Comparison of ENCODE assay signal across 9 mouse cellular contexts in genomic region chr10:81393456-81394063, GRCm38 (mm10). TPM values are rescaled to one million over a fixed set of nuclear protein-coding genes. Genes with fewer than 3 reads are reported as not detected.
A peak's percentile ranks its signal among the peaks of the same experiment; 100 is the strongest.
DNase-seq lines count a peak whose midpoint lies in the region; ATAC-seq and TF ChIP-seq lines count a peak whose summit lies in the region.
"Had no signal": no experiment of that assay in that cellular context is flagged by ENCODE, and none has a peak within 500 bp of the region (broad histone marks: within the 10 kb centered on the region; RNA-seq: fewer than 3 reads in every experiment).

No protein-coding gene starts in this region.

- no peak for TF ChIP-seq CTCF in left cerebral cortex, adult 2 months (IDR thresholded peaks at IDR 0.05)

- no peak for ATAC-seq in heart, embryonic 11.5 days (replicated peaks; ENCODE audit: insufficient number of reproducible peaks, low FRiP score, low TSS enrichment)
- ATAC-seq in midbrain, embryonic 11.5 days (ENCODE audit: low FRiP score), result no peak
- ATAC-seq: Patski had no signal

- H3K9ac ChIP-seq in heart, embryonic 11.5 days (ENCODE audit: low read depth, low read length), result peak overlapping the region; percentile 65
- peak overlapping the region; percentile 43 for H3K9ac ChIP-seq in midbrain, embryonic 11.5 days (ENCODE audit: low read length)

- H3K4me1 ChIP-seq in heart, embryonic 11.5 days (ENCODE audit: control insufficient read depth, insufficient read depth, low read length), result peaks cover 23% of the 10 kb centered on the region
- H3K4me1 ChIP-seq in midbrain, embryonic 11.5 days (ENCODE audit: control insufficient read depth, insufficient read depth, low read length), result peaks cover 16% of the 10 kb centered on the region

- no peaks in the 10 kb centered on the region for H3K9me3 ChIP-seq in heart, embryonic 11.5 days (replicated peaks; ENCODE audit: control insufficient read depth, low read length)
- no peaks in the 10 kb centered on the region for H3K9me3 ChIP-seq in midbrain, embryonic 11.5 days (ENCODE audit: control insufficient read depth, low read length)

- H3K27me3 ChIP-seq in heart, embryonic 11.5 days (ENCODE audit: control insufficient read depth, insufficient read depth, low read length), result no peaks in the 10 kb centered on the region
- no peaks in the 10 kb centered on the region for H3K27me3 ChIP-seq in midbrain, embryonic 11.5 days (ENCODE audit: control insufficient read depth, insufficient read depth, low read length)
- H3K27me3 ChIP-seq: Patski had no signal

- peak overlapping the region; percentile 31; the same call in 1 of the 2 replicates for H3K27ac ChIP-seq in heart, embryonic 11.5 days (ENCODE audit: low read depth, low read length)
- no peak overlapping the region for H3K27ac ChIP-seq in midbrain, embryonic 11.5 days (ENCODE audit: low read depth, low read length)
- H3K27ac ChIP-seq in left cerebral cortex, adult 2 months, result no peak overlapping the region; the same call in 1 of the 2 replicates

- DNase-seq in heart, adult 18-20 months, result peak; percentile 58 to 73
- no peak for DNase-seq in heart, postnatal 4 days
- DNase-seq in kidney, postnatal 10 days, result peak; percentile 74
- no peak for DNase-seq in midbrain, embryonic 11.5 days (ENCODE audit: low spot score, missing footprints)
- no peak for DNase-seq in right cerebral cortex, adult 18-20 months
- DNase-seq in left cerebral cortex, adult 2 months (ENCODE audit: extremely low spot score in 1 of 2, low spot score in 2 of 2), result no peak
- DNase-seq in frontal cortex, postnatal 36 days (ENCODE audit: low spot score in 2 of 2), result no peak

- H3K36me3 ChIP-seq in heart, embryonic 11.5 days (ENCODE audit: control insufficient read depth, insufficient read depth, low read length), result no peaks in the 10 kb centered on the region
- H3K36me3 ChIP-seq in midbrain, embryonic 11.5 days (ENCODE audit: control insufficient read depth, insufficient read depth, low read length), result no peaks in the 10 kb centered on the region

- H3K4me3 ChIP-seq in heart, embryonic 11.5 days (ENCODE audit: low read depth, low read length), result peak overlapping the region; percentile 36
- H3K4me3 ChIP-seq in midbrain, embryonic 11.5 days (ENCODE audit: low read depth, low read length), result no peak overlapping the region
- H3K4me3 ChIP-seq in left cerebral cortex, adult 2 months, result no peak overlapping the region

- intact Hi-C loops in left cerebral cortex, adult 2 months (cut with DNase I), result no loop called here

- H3K4me2 ChIP-seq in heart, embryonic 11.5 days, result peak overlapping the region; percentile 66
- H3K4me2 ChIP-seq in midbrain, embryonic 11.5 days, result peak overlapping the region; percentile 32

- 4% methylated on average over 19 of the region's 19 CpGs for WGBS in heart, embryonic 11.5 days (ENCODE audit: insufficient replicate concordance)
- WGBS in midbrain, embryonic 11.5 days, result 6% methylated on average over 19 of the region's 19 CpGs

RNA-seq across cellular contexts. Expression of gene Smim24, which starts 0.7 kb away (rescaled TPM):
- 1 to 10 TPM; 1.9 to 2.2 TPM for total RNA-seq in heart, adult 18-20 months (2021)
- total RNA-seq in heart, postnatal 4 days (2021), result 1 to 10 TPM; 1.9 to 2.4 TPM
- 4.2 and 5.8 TPM in 2 replicates for polyA plus RNA-seq in heart, embryonic 11.5 days (2014; fragmentation: Nextera tagmentation; extraction: Ambion mirVana)
- 2.3 and 2.7 TPM in 2 replicates for polyA plus RNA-seq in midbrain, embryonic 11.5 days (2014; fragmentation: Nextera tagmentation; extraction: Ambion mirVana)
- 1 to 10 TPM; 1.3 to 1.4 TPM for total RNA-seq in left cerebral cortex, adult 2 months (2021)

RNA-seq across cellular contexts. Expression of gene Gm48552, which starts 4.8 kb away (rescaled TPM):
- total RNA-seq in heart, adult 18-20 months (2021), result under 1 TPM in 1 of 2 experiments, not detected in 1; 0.51 TPM
- under 1 TPM; 0.72 to 0.98 TPM for total RNA-seq in heart, postnatal 4 days (2021)
- polyA plus RNA-seq in heart, embryonic 11.5 days (2014; fragmentation: Nextera tagmentation; extraction: Ambion mirVana), result 0.55 and 1.2 TPM in 2 replicates
- 0.20 and 0.47 TPM in 2 replicates for polyA plus RNA-seq in midbrain, embryonic 11.5 days (2014; fragmentation: Nextera tagmentation; extraction: Ambion mirVana)
- total RNA-seq in left cerebral cortex, adult 2 months (2021), result 1 to 10 TPM; 5.1 to 7.1 TPM

RNA-seq across cellular contexts. Expression of gene Gm48551, which starts 9.3 kb away (rescaled TPM):
- total RNA-seq in heart, adult 18-20 months (2021), result 1 to 10 TPM in 1 of 2 experiments, under 1 TPM in 1; 0.65 to 2.3 TPM
- under 1 TPM; 0.55 to 0.70 TPM for total RNA-seq in heart, postnatal 4 days (2021)
- 1.4 and 2.9 TPM in 2 replicates for polyA plus RNA-seq in heart, embryonic 11.5 days (2014; fragmentation: Nextera tagmentation; extraction: Ambion mirVana)
- 2.7 and 2.9 TPM in 2 replicates for polyA plus RNA-seq in midbrain, embryonic 11.5 days (2014; fragmentation: Nextera tagmentation; extraction: Ambion mirVana)
- total RNA-seq in left cerebral cortex, adult 2 months (2021), result 1 to 10 TPM; 2.0 to 3.4 TPM

RNA-seq across cellular contexts. Expression of gene Dohh, which starts 9.3 kb away (rescaled TPM):
- total RNA-seq in heart, adult 18-20 months (2021), result 10 to 100 TPM; 49.9 to 59.6 TPM
- 10 to 100 TPM; 52.9 to 55.9 TPM for total RNA-seq in heart, postnatal 4 days (2021)
- polyA plus RNA-seq in heart, embryonic 11.5 days (2014; fragmentation: Nextera tagmentation; extraction: Ambion mirVana), result 47.5 and 61.4 TPM in 2 replicates
- 43.3 and 53.7 TPM in 2 replicates for polyA plus RNA-seq in midbrain, embryonic 11.5 days (2014; fragmentation: Nextera tagmentation; extraction: Ambion mirVana)
- 10 to 100 TPM; 87.1 to 95.1 TPM for total RNA-seq in left cerebral cortex, adult 2 months (2021)

RNA-seq across cellular contexts. Expression of gene Fzr1, which starts 15.2 kb away (rescaled TPM):
- total RNA-seq in heart, adult 18-20 months (2021), result 10 to 100 TPM; 27.6 to 35.6 TPM
- 10 to 100 TPM; 55.4 to 56.8 TPM for total RNA-seq in heart, postnatal 4 days (2021)
- polyA plus RNA-seq in heart, embryonic 11.5 days (2014; fragmentation: Nextera tagmentation; extraction: Ambion mirVana), result 66.1 and 70.0 TPM in 2 replicates
- polyA plus RNA-seq in midbrain, embryonic 11.5 days (2014; fragmentation: Nextera tagmentation; extraction: Ambion mirVana), result 94.3 and 104 TPM in 2 replicates
- total RNA-seq in left cerebral cortex, adult 2 months (2021), result 10 to 100 TPM; 69.1 to 70.6 TPM

Comparison
In these comparisons a context has a peak if more than half of its experiments do, and no peak if none do; other contexts are left out.
1. DNase-seq: peak in heart, adult 18-20 months (2 of 2) and kidney, postnatal 10 days (single experiment); none in heart, postnatal 4 days (single experiment), midbrain, embryonic 11.5 days (single experiment), right cerebral cortex, adult 18-20 months (single experiment), left cerebral cortex, adult 2 months (0 of 2) and frontal cortex, postnatal 36 days (0 of 2).